ENCODE assay signal across 1 mouse cellular context in genomic region chr4:134439119-134439518, GRCm38 (mm10).
TF ChIP-seq lines count a peak whose summit lies in the region.

No protein-coding gene starts in this region.

TF ChIP-seq in MEL, 35 proteins besides CTCF, POLR2A, EP300 and RAD21:
- TF ChIP-seq RCOR1 (IDR thresholded peaks at IDR 0.05; ENCODE audit: low read depth, low read length) (peak; percentile 82; the same call in 1 of the 2 replicates), ETS1 (IDR thresholded peaks at IDR 0.05; ENCODE audit: low read depth, low read length) (peak; percentile 75), TAL1 (IDR thresholded peaks at IDR 0.05; ENCODE audit: low read length) (peak; percentile 80), ZNF384 (IDR thresholded peaks at IDR 0.05; ENCODE audit: low read depth, low read length) (peak; percentile 83), MXI1 (IDR thresholded peaks at IDR 0.05; ENCODE audit: low read depth, low read length) (no peak), CHD2 (IDR thresholded peaks at IDR 0.05; ENCODE audit: low read length) (no peak), GABPA (IDR thresholded peaks at IDR 0.05; ENCODE audit: low read depth, low read length) (no peak), TCF12 (IDR thresholded peaks at IDR 0.05; ENCODE audit: low read depth, low read length) (peak; percentile 94), MAFK (IDR thresholded peaks at IDR 0.05; ENCODE audit: borderline replicate concordance, low read depth, low read length) (no peak; the same call in 1 of the 2 replicates), GATA1 (IDR thresholded peaks at IDR 0.05; ENCODE audit: low read depth, low read length) (peak; percentile 90)
